Mouse (Mus musculus): Measurements from ENCODE around the gene U2af1l4. TPM values are rescaled to one million over a fixed set of nuclear protein-coding genes. Genes with fewer than 3 reads are reported as not detected.

U2af1l4 gene
- polyA plus RNA-seq, 1 experiment from 2014 or later = 104 TPM

GRCm38 (mm10) chr7:30549880-30550279 is 13.2 kb upstream of the U2af1l4 start:
- Histone ChIP-seq H3K4me2 (ENCODE audit: low read length) (no peak overlapping the region), H3K27ac (replicated peaks; ENCODE audit: low read depth, low read length) (no peak overlapping the region), H3K4me1 (ENCODE audit: control insufficient read depth, insufficient read depth, low read length) (peaks cover 10% of the 10 kb centered on the region), H3K4me3 (replicated peaks; ENCODE audit: low read depth, low read length) (no peak overlapping the region), H3K9ac (replicated peaks; ENCODE audit: low read length) (no peak overlapping the region), H3K36me3 (ENCODE audit: control insufficient read depth, insufficient read depth, low read length) (peaks cover 21% of the 10 kb centered on the region), H3K9me3 (ENCODE audit: control insufficient read depth, low read length) (no peaks in the 10 kb centered on the region), H3K27me3 (ENCODE audit: control insufficient read depth, insufficient read depth, low read length) (no peaks in the 10 kb centered on the region)
- ATAC-seq (ENCODE audit: low FRiP score, low TSS enrichment) (no peak), DNase-seq (no peak)
- whole genome bisulfite sequencing = 94% methylated on average over 2 of the region's 2 CpGs

- Histone ChIP-seq H3K4me3 (replicated peaks; ENCODE audit: low read depth, low read length) (no peak overlapping the region), H3K27me3 (ENCODE audit: control insufficient read depth, insufficient read depth, low read length) (no peaks in the 10 kb centered on the region), H3K9me3 (ENCODE audit: control insufficient read depth, low read length) (no peaks in the 10 kb centered on the region), H3K36me3 (ENCODE audit: control insufficient read depth, insufficient read depth, low read length) (peaks cover 28% of the 10 kb centered on the region), H3K27ac (replicated peaks; ENCODE audit: low read depth, low read length) (no peak overlapping the region), H3K4me2 (ENCODE audit: low read length) (no peak overlapping the region), H3K9ac (replicated peaks; ENCODE audit: low read length) (no peak overlapping the region), H3K4me1 (ENCODE audit: control insufficient read depth, insufficient read depth, low read length) (peaks cover 10% of the 10 kb centered on the region)
- ATAC-seq (ENCODE audit: low FRiP score, low TSS enrichment) = no peak
- no peak for DNase-seq
- 97% methylated on average over 1 of the region's 1 CpGs for WGBS
Measured at GRCm38 (mm10) chr7:30550603-30551002, 12.5 kb upstream of the U2af1l4 start.

GRCm38 (mm10) chr7:30551445-30552101 is 11.5 kb upstream of the U2af1l4 start:
- H3K36me3 ChIP-seq (ENCODE audit: control insufficient read depth, insufficient read depth, low read length) = peaks cover 32% of the 10 kb centered on the region
- peaks cover 10% of the 10 kb centered on the region for H3K4me1 ChIP-seq (ENCODE audit: control insufficient read depth, insufficient read depth, low read length)
- no peak overlapping the region; the same call in 1 of the 2 replicates for H3K9ac ChIP-seq (replicated peaks; ENCODE audit: low read length)
- H3K4me2 ChIP-seq (ENCODE audit: low read length) = peak overlapping the region; percentile 74
- H3K4me3 ChIP-seq (replicated peaks; ENCODE audit: low read depth, low read length) = peak overlapping the region; percentile 52
- no peaks in the 10 kb centered on the region for H3K9me3 ChIP-seq (ENCODE audit: control insufficient read depth, low read length)
- DNase-seq = peak; percentile 86
- peak; percentile 70 for ATAC-seq (ENCODE audit: low FRiP score, low TSS enrichment)
- 1% methylated on average over 10 of the region's 10 CpGs for WGBS
- H3K27ac ChIP-seq (replicated peaks; ENCODE audit: low read depth, low read length) = peak overlapping the region; percentile 84
- no peaks in the 10 kb centered on the region for H3K27me3 ChIP-seq (ENCODE audit: control insufficient read depth, insufficient read depth, low read length)

GRCm38 (mm10) chr7:30552102-30553020 is 10.7 kb upstream of the U2af1l4 start, which contains the start of the genes Hspb6 and Proser3:
Gene Hspb6, plus strand, starts transcription at chr7:30552178.
Gene Proser3, minus strand, starts transcription at chr7:30552299.
- Histone ChIP-seq H3K4me3 (replicated peaks; ENCODE audit: low read depth, low read length) (peak within 1 kb of the TSS; percentile 52), H3K9me3 (ENCODE audit: control insufficient read depth, low read length) (no peaks in the 10 kb centered on the region), H3K4me1 (ENCODE audit: control insufficient read depth, insufficient read depth, low read length) (peaks cover 10% of the 10 kb centered on the region), H3K27ac (replicated peaks; ENCODE audit: low read depth, low read length) (peak within 1 kb of the TSS; percentile 84), H3K36me3 (ENCODE audit: control insufficient read depth, insufficient read depth, low read length) (peaks cover 40% of the 10 kb centered on the region), H3K27me3 (ENCODE audit: control insufficient read depth, insufficient read depth, low read length) (no peaks in the 10 kb centered on the region), H3K9ac (replicated peaks; ENCODE audit: low read length) (peak within 1 kb of the TSS; percentile 27; the same call in 1 of the 2 replicates), H3K4me2 (ENCODE audit: low read length) (peak within 1 kb of the TSS; percentile 74)
- under 1% methylated on average over 44 of the region's 44 CpGs for WGBS
- DNase-seq (peak; percentile 98), ATAC-seq (ENCODE audit: low FRiP score, low TSS enrichment) (peak; percentile 93)

- peak overlapping the region; percentile 27; the same call in 1 of the 2 replicates for H3K9ac ChIP-seq (replicated peaks; ENCODE audit: low read length)
- H3K4me2 ChIP-seq (ENCODE audit: low read length) = peak overlapping the region; percentile 74
- peaks cover 10% of the 10 kb centered on the region for H3K4me1 ChIP-seq (ENCODE audit: control insufficient read depth, insufficient read depth, low read length)
- peak; percentile 53 for DNase-seq
- no peaks in the 10 kb centered on the region for H3K27me3 ChIP-seq (ENCODE audit: control insufficient read depth, insufficient read depth, low read length)
- peak; percentile 15; the same call in 1 of the 2 replicates for ATAC-seq (ENCODE audit: low FRiP score, low TSS enrichment)
- H3K9me3 ChIP-seq (ENCODE audit: control insufficient read depth, low read length) = no peaks in the 10 kb centered on the region
- H3K27ac ChIP-seq (replicated peaks; ENCODE audit: low read depth, low read length) = peak overlapping the region; percentile 84
- peaks cover 38% of the 10 kb centered on the region for H3K36me3 ChIP-seq (ENCODE audit: control insufficient read depth, insufficient read depth, low read length)
- WGBS = 9% methylated on average over 23 of the region's 23 CpGs
- peak overlapping the region; percentile 52 for H3K4me3 ChIP-seq (replicated peaks; ENCODE audit: low read depth, low read length)
Measured at GRCm38 (mm10) chr7:30553021-30553589, 10.0 kb upstream of the U2af1l4 start.

- Histone ChIP-seq H3K4me3 (replicated peaks; ENCODE audit: low read depth, low read length) (no peak overlapping the region), H3K4me1 (ENCODE audit: control insufficient read depth, insufficient read depth, low read length) (peaks cover 18% of the 10 kb centered on the region), H3K36me3 (ENCODE audit: control insufficient read depth, insufficient read depth, low read length) (peaks cover 35% of the 10 kb centered on the region), H3K27ac (replicated peaks; ENCODE audit: low read depth, low read length) (no peak overlapping the region), H3K4me2 (ENCODE audit: low read length) (peak overlapping the region; percentile 74; the same call in 1 of the 2 replicates), H3K27me3 (ENCODE audit: control insufficient read depth, insufficient read depth, low read length) (no peaks in the 10 kb centered on the region), H3K9ac (replicated peaks; ENCODE audit: low read length) (no peak overlapping the region; the same call in 1 of the 2 replicates), H3K9me3 (ENCODE audit: control insufficient read depth, low read length) (no peaks in the 10 kb centered on the region)
- ATAC-seq (ENCODE audit: low FRiP score, low TSS enrichment) (no peak), DNase-seq (no peak)
- 83% methylated on average over 22 of the region's 22 CpGs for WGBS
Measured at GRCm38 (mm10) chr7:30553810-30554584, 9.1 kb upstream of the U2af1l4 start.

GRCm38 (mm10) chr7:30556894-30557536 is 6.1 kb upstream of the U2af1l4 start:
- DNase-seq (peak; percentile 15), ATAC-seq (ENCODE audit: low FRiP score, low TSS enrichment) (no peak)
- H3K4me3 ChIP-seq (replicated peaks; ENCODE audit: low read depth, low read length) = no peak overlapping the region
- H3K36me3 ChIP-seq (ENCODE audit: control insufficient read depth, insufficient read depth, low read length) = peaks cover 33% of the 10 kb centered on the region
- H3K4me1 ChIP-seq (ENCODE audit: control insufficient read depth, insufficient read depth, low read length) = peaks cover 24% of the 10 kb centered on the region
- no peak overlapping the region for H3K4me2 ChIP-seq (ENCODE audit: low read length)
- H3K27me3 ChIP-seq (ENCODE audit: control insufficient read depth, insufficient read depth, low read length) = no peaks in the 10 kb centered on the region
- H3K9ac ChIP-seq (replicated peaks; ENCODE audit: low read length) = no peak overlapping the region
- H3K27ac ChIP-seq (replicated peaks; ENCODE audit: low read depth, low read length) = no peak overlapping the region
- WGBS = 92% methylated on average over 18 of the region's 18 CpGs
- no peaks in the 10 kb centered on the region for H3K9me3 ChIP-seq (ENCODE audit: control insufficient read depth, low read length)
